Mouse (Mus musculus) myocyte (in vitro differentiated cells): ENCODE results near the gene Prkn. TPM values are rescaled to one million over a fixed set of nuclear protein-coding genes. Genes with fewer than 3 reads are reported as not detected.

ENCODE experiments used
- H3K27me3 ChIP-seq: one replicate; pipeline ENCODE4 v1.6.1; 2011; ENCODE audit not compliant: control insufficient read depth, insufficient read depth, insufficient read length
- H3K36me3 ChIP-seq: one replicate; pipeline ENCODE4 v1.6.1; 2011; ENCODE audit not compliant: control insufficient read depth, insufficient read depth
- H3K4me2 ChIP-seq: one replicate; pipeline ENCODE4 v1.6.1; 2011; ENCODE audit warnings: low read depth, control low read depth
- H3K4me3 ChIP-seq: one replicate; pipeline ENCODE4 v1.5.1; 2011; ENCODE audit warnings: mild to moderate bottlenecking, control low read depth, moderate library complexity
- H3K79me2 ChIP-seq: one replicate; pipeline ENCODE4 v1.6.1; 2011; ENCODE audit not compliant: control insufficient read depth, insufficient read depth
- H3ac ChIP-seq: one replicate; pipeline ENCODE4 v1.6.1; 2011; ENCODE audit not compliant: control insufficient read depth, insufficient read length
- CEBPB ChIP-seq: IDR thresholded peaks from 2 replicates; pipeline ENCODE4 v1.6.1; 2011; ENCODE audit warnings: mild to moderate bottlenecking, moderate library complexity; ENCODE audit not compliant: poor library complexity, insufficient read depth, severe bottlenecking
- E2F4 ChIP-seq: IDR thresholded peaks from one replicate; pipeline ENCODE4 v1.6.1; 2011; ENCODE audit warnings: mild to moderate bottlenecking, control low read depth, moderate library complexity; ENCODE audit not compliant: insufficient read depth
- MAX ChIP-seq: IDR thresholded peaks from one replicate; pipeline ENCODE4 v1.6.1; 2011; ENCODE audit warnings: low read depth, mild to moderate bottlenecking, control low read depth
- MYOD1 ChIP-seq, 3 experiments: IDR thresholded peaks; one replicate each; pipeline ENCODE4 v1.6.1; 2011; ENCODE audit warnings: control low read depth in 2 of 3, low read depth in 2 of 3, mild to moderate bottlenecking in 2 of 3, moderate library complexity in 1 of 3; ENCODE audit not compliant: insufficient read length in 2 of 3, control insufficient read depth in 1 of 3
- MYOG ChIP-seq, 3 experiments: IDR thresholded peaks; one replicate each; pipeline ENCODE4 v1.6.1; 2011; ENCODE audit warnings: control low read depth in 2 of 3, low read depth in 2 of 3, mild to moderate bottlenecking in 2 of 3; ENCODE audit not compliant: insufficient read length in 2 of 3, control insufficient read depth in 1 of 3, insufficient read depth in 1 of 3
- POLR2A ChIP-seq: IDR thresholded peaks from one replicate; pipeline ENCODE4 v1.6.1; 2011; ENCODE audit warnings: low read depth, mild to moderate bottlenecking, control low read depth, moderate library complexity; ENCODE audit not compliant: insufficient read length
- POLR2AphosphoS2 ChIP-seq: IDR thresholded peaks from one replicate; pipeline ENCODE4 v1.6.1; 2011; ENCODE audit warnings: low read depth, control low read depth; ENCODE audit not compliant: insufficient read length
- REST ChIP-seq: IDR thresholded peaks from one replicate; pipeline ENCODE4 v1.6.1; 2011; ENCODE audit warnings: mild to moderate bottlenecking, control low read depth, moderate library complexity; ENCODE audit not compliant: insufficient read depth, insufficient read length
- SRF ChIP-seq: IDR thresholded peaks from one replicate; pipeline ENCODE4 v1.6.1; 2011; ENCODE audit warnings: low read depth; ENCODE audit not compliant: control insufficient read depth, insufficient read length
- TCF12 ChIP-seq: IDR thresholded peaks from one replicate; pipeline ENCODE4 v1.6.1; 2011; ENCODE audit warnings: mild to moderate bottlenecking, control low read depth; ENCODE audit not compliant: poor library complexity, insufficient read depth, severe bottlenecking
- TCF3 ChIP-seq: IDR thresholded peaks from one replicate; pipeline ENCODE4 v1.6.1; 2011; ENCODE audit warnings: low read depth, control low read depth; ENCODE audit not compliant: insufficient read length
- USF1 ChIP-seq: IDR thresholded peaks from one replicate; pipeline ENCODE4 v1.6.1; 2011; ENCODE audit warnings: low read depth, mild to moderate bottlenecking, control low read depth, moderate library complexity
- polyA plus RNA-seq: library from polyadenylated mRNA; unstranded; fragments of >200 nt; fragmentation: generic; extraction: Trizol; gene quantifications from one replicate; pipeline ENCODE4 v1.2.1, GENCODE M21; 2012; ENCODE audit warnings: missing spikeins

Prkn gene
- polyA plus RNA-seq, 1 experiment: 0.26 TPM

GRCm38 (mm10) chr17:11788270-11788936, 948.2 kb downstream of the Prkn start:
- TF ChIP-seq POLR2A (no peak), USF1 (no peak), TCF12 (no peak), MYOG (IDR thresholded peaks at IDR 0.05; ENCODE audit: control insufficient read depth in 1 of 3, insufficient read depth in 1 of 3, insufficient read length in 2 of 3, low read depth in 2 of 3) (no peak), CEBPB (no peak), POLR2AphosphoS2 (no peak), E2F4 (no peak)

GRCm38 (mm10) chr17:11795979-11796378, 955.8 kb downstream of the Prkn start:
- no peak overlapping the region for H3K4me2 ChIP-seq
- H3K36me3 ChIP-seq: no peaks in the 10 kb centered on the region
- no peak overlapping the region for H3K4me3 ChIP-seq
- H3ac ChIP-seq: no peak overlapping the region
- no peaks in the 10 kb centered on the region for H3K79me2 ChIP-seq
- TF ChIP-seq MAX (no peak), SRF (no peak), CEBPB (no peak), MYOG (IDR thresholded peaks at IDR 0.05; ENCODE audit: control insufficient read depth in 1 of 3, insufficient read depth in 1 of 3, insufficient read length in 2 of 3, low read depth in 2 of 3) (no peak), TCF12 (no peak), POLR2AphosphoS2 (no peak), USF1 (no peak), TCF3 (no peak), POLR2A (no peak), REST (no peak), MYOD1 (IDR thresholded peaks at IDR 0.05; ENCODE audit: control insufficient read depth in 1 of 3, insufficient read length in 2 of 3, low read depth in 2 of 3) (no peak), E2F4 (no peak)
- no peaks in the 10 kb centered on the region for H3K27me3 ChIP-seq

More at GRCm38 (mm10) chr17:11788270-11788936, 948.2 kb downstream of the Prkn start:
- H3K79me2 ChIP-seq: no peaks in the 10 kb centered on the region
- H3K4me2 ChIP-seq: no peak overlapping the region
- H3ac ChIP-seq: no peak overlapping the region
- H3K4me3 ChIP-seq: no peak overlapping the region
- no peaks in the 10 kb centered on the region for H3K36me3 ChIP-seq
- H3K27me3 ChIP-seq: no peaks in the 10 kb centered on the region

- H3K4me2 ChIP-seq: no peak overlapping the region
These were observed 961.0 kb downstream of the Prkn start for GRCm38 (mm10) chr17:11801226-11801625.

GRCm38 (mm10) chr17:11807280-11807679, 967.1 kb downstream of the Prkn start:
- H3ac ChIP-seq: no peak overlapping the region
- TF ChIP-seq MYOG (IDR thresholded peaks at IDR 0.05; ENCODE audit: control insufficient read depth in 1 of 3, insufficient read depth in 1 of 3, insufficient read length in 2 of 3, low read depth in 2 of 3): no peak
- TF ChIP-seq MAX: no peak
- TF ChIP-seq TCF12: no peak
- no peak for TF ChIP-seq SRF
- H3K79me2 ChIP-seq: no peaks in the 10 kb centered on the region
- H3K36me3 ChIP-seq: no peaks in the 10 kb centered on the region
- H3K27me3 ChIP-seq: no peaks in the 10 kb centered on the region
- H3K4me2 ChIP-seq: no peak overlapping the region
- H3K4me3 ChIP-seq: no peak overlapping the region

More at GRCm38 (mm10) chr17:11801226-11801625, 961.0 kb downstream of the Prkn start:
- no peaks in the 10 kb centered on the region for H3K27me3 ChIP-seq
- H3K79me2 ChIP-seq: no peaks in the 10 kb centered on the region
- no peak for TF ChIP-seq POLR2A
- TF ChIP-seq CEBPB: no peak
- TF ChIP-seq REST: no peak
- TF ChIP-seq USF1: no peak
- TF ChIP-seq TCF12: no peak
- no peak for TF ChIP-seq E2F4
- no peak for TF ChIP-seq MAX
- no peak for TF ChIP-seq SRF
- no peak for TF ChIP-seq MYOD1 (IDR thresholded peaks at IDR 0.05; ENCODE audit: control insufficient read depth in 1 of 3, insufficient read length in 2 of 3, low read depth in 2 of 3)
- no peak for TF ChIP-seq MYOG (IDR thresholded peaks at IDR 0.05; ENCODE audit: control insufficient read depth in 1 of 3, insufficient read depth in 1 of 3, insufficient read length in 2 of 3, low read depth in 2 of 3)
- no peak for TF ChIP-seq POLR2AphosphoS2
- no peak for TF ChIP-seq TCF3
- no peak overlapping the region for H3ac ChIP-seq
- H3K4me3 ChIP-seq: no peak overlapping the region
- H3K36me3 ChIP-seq: no peaks in the 10 kb centered on the region

GRCm38 (mm10) chr17:11817886-11818285, 977.7 kb downstream of the Prkn start:
- H3K4me2 ChIP-seq: no peak overlapping the region
- no peak overlapping the region for H3ac ChIP-seq
- no peaks in the 10 kb centered on the region for H3K36me3 ChIP-seq
- no peak overlapping the region for H3K4me3 ChIP-seq
- TF ChIP-seq SRF (no peak), POLR2A (no peak), USF1 (no peak), MYOG (IDR thresholded peaks at IDR 0.05; ENCODE audit: control insufficient read depth in 1 of 3, insufficient read depth in 1 of 3, insufficient read length in 2 of 3, low read depth in 2 of 3) (no peak), TCF12 (no peak), TCF3 (no peak), E2F4 (no peak), REST (no peak), MYOD1 (IDR thresholded peaks at IDR 0.05; ENCODE audit: control insufficient read depth in 1 of 3, insufficient read length in 2 of 3, low read depth in 2 of 3) (no peak), CEBPB (no peak), POLR2AphosphoS2 (no peak), MAX (no peak)
- H3K27me3 ChIP-seq: no peaks in the 10 kb centered on the region
- H3K79me2 ChIP-seq: no peaks in the 10 kb centered on the region
